In the genomic region with DNA sequence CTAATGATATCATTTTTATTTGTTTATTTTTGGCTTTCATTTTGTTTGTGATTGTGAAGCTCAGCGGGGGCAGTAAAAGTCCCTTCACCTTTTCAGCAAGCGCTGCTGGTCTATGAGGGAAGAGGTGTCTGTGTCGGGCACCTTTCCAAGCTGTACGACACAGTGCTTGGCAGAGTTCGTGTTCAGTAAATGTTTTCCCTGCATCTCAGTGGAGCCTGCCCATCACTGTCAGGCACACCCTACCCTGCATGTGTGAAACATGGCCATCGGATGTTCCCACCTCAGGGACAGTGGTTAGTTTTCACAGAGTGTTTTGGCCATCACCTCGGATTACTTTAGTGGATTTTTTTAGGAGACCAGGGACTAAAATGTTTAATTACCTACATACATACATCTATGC, we compare ENCODE assay signal across 20 mouse cellular contexts. TPM values are rescaled to one million over a fixed set of nuclear protein-coding genes. Genes with fewer than 3 reads are reported as not detected.
A peak's percentile ranks its signal among the peaks of the same experiment; 100 is the strongest.
DNase-seq lines count a peak whose midpoint lies in the region; ATAC-seq and TF ChIP-seq lines count a peak whose summit lies in the region.
"Had no signal": no experiment of that assay in that cellular context is flagged by ENCODE, and none has a peak within 500 bp of the region (broad histone marks: within the 10 kb centered on the region; RNA-seq: fewer than 3 reads in every experiment).

No protein-coding gene starts in this region.

- H3K27me3 ChIP-seq in heart, embryonic 11.5 days (ENCODE audit: control insufficient read depth, insufficient read depth, low read length): no peaks in the 10 kb centered on the region
- H3K27me3 ChIP-seq in cerebellum, adult 2 months (ENCODE audit: control insufficient read depth, insufficient read depth, low read length): no peaks in the 10 kb centered on the region
- H3K27me3 ChIP-seq: CH12.LX; heart, embryonic 15.5 days had no signal

- DNase-seq in heart, adult 11 months: peak; percentile 87
- peak; percentile 23 for DNase-seq in kidney, adult 9 months
- no peak for DNase-seq in kidney, postnatal 10 days
- peak; percentile 75 to 81 for DNase-seq in cerebellum, adult 2 months
- peak; percentile 77 to 85 for DNase-seq in cerebellum, postnatal 25 days
- no peak for DNase-seq in gastrocnemius, postnatal 4 days (ENCODE audit: low spot score in 2 of 2)
- DNase-seq: adrenal gland, postnatal 25 days; left cerebral cortex, postnatal 4 days; liver, embryonic 13.5 days; right cerebral cortex, postnatal 25 days; thymus, postnatal 4 days had no signal

- no peaks in the 10 kb centered on the region for H3K9me3 ChIP-seq in heart, embryonic 11.5 days (replicated peaks; ENCODE audit: control insufficient read depth, low read length)
- H3K9me3 ChIP-seq: heart, embryonic 15.5 days; hindbrain, embryonic 10.5 days; liver, embryonic 13.5 days; midbrain, embryonic 10.5 days had no signal

- no peak for ATAC-seq in heart, embryonic 11.5 days (replicated peaks; ENCODE audit: insufficient number of reproducible peaks, low FRiP score, low TSS enrichment)
- ATAC-seq: forebrain, embryonic 16.5 days; hindbrain, postnatal 0 days; intestine, postnatal 0 days had no signal

- WGBS in heart, embryonic 11.5 days (ENCODE audit: insufficient replicate concordance): 82% methylated on average over 7 of the region's 7 CpGs
- 21% methylated on average over 7 of the region's 7 CpGs for WGBS in cerebellum, adult 2 months

- no peak overlapping the region for H3K4me2 ChIP-seq in heart, embryonic 11.5 days
- H3K4me2 ChIP-seq: heart, embryonic 15.5 days; liver, embryonic 13.5 days had no signal

- no peak overlapping the region for H3K4me3 ChIP-seq in heart, embryonic 11.5 days (ENCODE audit: low read depth, low read length)
- H3K4me3 ChIP-seq in cerebellum, adult 2 months (replicated peaks; ENCODE audit: insufficient read depth, low read depth, low read length): no peak overlapping the region
- H3K4me3 ChIP-seq: heart, embryonic 15.5 days; hindbrain, embryonic 10.5 days; liver, embryonic 13.5 days; midbrain, embryonic 10.5 days had no signal

- no peak for TF ChIP-seq POLR2A in cerebellum, adult 2 months (IDR thresholded peaks at IDR 0.05; ENCODE audit: borderline replicate concordance, insufficient read depth, low read length)

- TF ChIP-seq CTCF in cerebellum, adult 2 months (IDR thresholded peaks at IDR 0.05; ENCODE audit: borderline replicate concordance, insufficient read depth, low read depth, low read length): no peak

- H3K27ac ChIP-seq in heart, embryonic 11.5 days (ENCODE audit: low read depth, low read length): no peak overlapping the region
- no peak overlapping the region for H3K27ac ChIP-seq in cerebellum, adult 2 months (ENCODE audit: insufficient read depth, low read length)
- H3K27ac ChIP-seq: heart, embryonic 15.5 days; hindbrain, embryonic 10.5 days; hindbrain, postnatal 0 days; liver, embryonic 13.5 days; macrophage; midbrain, embryonic 10.5 days had no signal

- no peaks in the 10 kb centered on the region for H3K4me1 ChIP-seq in heart, embryonic 11.5 days (ENCODE audit: control insufficient read depth, insufficient read depth, low read length)
- peaks cover 21% of the 10 kb centered on the region for H3K4me1 ChIP-seq in cerebellum, adult 2 months (ENCODE audit: control insufficient read depth, insufficient read depth, low read length)
- H3K4me1 ChIP-seq: midbrain, embryonic 10.5 days had no signal

- H3K9ac ChIP-seq in heart, embryonic 11.5 days (ENCODE audit: low read depth, low read length): no peak overlapping the region
- H3K9ac ChIP-seq: heart, embryonic 15.5 days; liver, embryonic 13.5 days had no signal

- H3K36me3 ChIP-seq in heart, embryonic 11.5 days (ENCODE audit: control insufficient read depth, insufficient read depth, low read length): peaks cover 3% of the 10 kb centered on the region; the same call in 1 of the 2 replicates
- H3K36me3 ChIP-seq: heart, embryonic 15.5 days had no signal

RNA-seq across cellular contexts. Expression of a gene that starts 54.1 kb away (rescaled TPM):
- 26.6 and 29.5 TPM in 2 replicates for polyA plus RNA-seq in heart, embryonic 11.5 days (2014; fragmentation: Nextera tagmentation; extraction: Ambion mirVana)
- 67.3 and 68.7 TPM in 2 replicates for polyA plus RNA-seq in cerebellum, adult 2 months (2012; rRNA removed)
- 10 to 100 TPM; 80.4 to 82.9 TPM for total RNA-seq in gastrocnemius, postnatal 4 days (2021)

RNA-seq across cellular contexts. Expression of a gene that starts 54.4 kb away (rescaled TPM):
- polyA plus RNA-seq in heart, embryonic 11.5 days (2014; fragmentation: Nextera tagmentation; extraction: Ambion mirVana): 54.5 and 54.7 TPM in 2 replicates
- polyA plus RNA-seq in cerebellum, adult 2 months (2012; rRNA removed): 104 and 114 TPM in 2 replicates
- total RNA-seq in gastrocnemius, postnatal 4 days (2021): 10 to 100 TPM; 26.6 to 27.2 TPM

Comparison
In these comparisons a context has a peak if more than half of its experiments do, and no peak if none do; other contexts are left out.
1. DNase-seq: peak in heart, adult 11 months (single experiment), kidney, adult 9 months (single experiment), cerebellum, adult 2 months (2 of 2) and cerebellum, postnatal 25 days (2 of 2); none in kidney, postnatal 10 days (single experiment) and gastrocnemius, postnatal 4 days (0 of 2).